Comparison of ENCODE assay signal across 1 mouse cellular context in genomic region chr7:16892352-16892730, GRCm38 (mm10).
TF ChIP-seq lines count a peak whose summit lies in the region.

No protein-coding gene starts in this region.

TF ChIP-seq in CH12.LX, 34 proteins besides CTCF, POLR2A, EP300 and RAD21 (continued from another document):
- TF ChIP-seq CHD1 (IDR thresholded peaks at IDR 0.05; ENCODE audit: low read depth, low read length) = no peak
- no peak for TF ChIP-seq JUND (conservative IDR thresholded peaks at IDR 0.05; ENCODE audit: low read depth, low read length)
- no peak for TF ChIP-seq MAZ (IDR thresholded peaks at IDR 0.05; ENCODE audit: low read depth, low read length)
- TF ChIP-seq TBP (conservative IDR thresholded peaks at IDR 0.05; ENCODE audit: low read depth, low read length) = no peak
- no peak for TF ChIP-seq GABPA (IDR thresholded peaks at IDR 0.05; ENCODE audit: insufficient replicate concordance, low read depth, low read length)
- TF ChIP-seq ELF1 (IDR thresholded peaks at IDR 0.05; ENCODE audit: low read depth, low read length) = no peak
- no peak for TF ChIP-seq SIN3A (IDR thresholded peaks at IDR 0.05; ENCODE audit: low read length)
- no peak for TF ChIP-seq E2F4 (IDR thresholded peaks at IDR 0.05; ENCODE audit: insufficient replicate concordance, low read depth, low read length)
- TF ChIP-seq POLR2AphosphoS2 (IDR thresholded peaks at IDR 0.05; ENCODE audit: low read depth, low read length) = no peak
- no peak for TF ChIP-seq UBTF (IDR thresholded peaks at IDR 0.05; ENCODE audit: low read depth, low read length)
- TF ChIP-seq TCF12 (IDR thresholded peaks at IDR 0.05; ENCODE audit: low read depth, low read length) = no peak
TF ChIP-seq in CH12.LX: peak in this region for 0.
